Mouse (Mus musculus) lung, embryonic 14.5 days (tissue): ENCODE measurements at regions not wholly inside any gene's neighbourhood (a gene's known extent, or its start where the extent isn't known, plus 50 kb on each side); places are given as distances from the start of the nearest gene placed in this dataset.
A peak's percentile ranks its signal among the peaks of the same experiment; 100 is the strongest.

ENCODE experiments used
- ATAC-seq: fragments of 200-750 bp; cut with Nextera tagmentation; 2 replicates; pipeline ENCODE4 v1.8.0; 2017; ENCODE audit warnings: mild to moderate bottlenecking, moderate TSS enrichment, moderate library complexity; ENCODE audit not compliant: insufficient read depth
- DNase-seq: peaks from one replicate; pipeline ENCODE4 v3.0.0-alpha.2; 2015
- H3K27ac ChIP-seq: fragments of 300-500 bp; sonication (generic); 2 replicates; pipeline ENCODE4 v1.5.1; 2014; ENCODE audit warnings: low read depth, mild to moderate bottlenecking, moderate library complexity
- H3K27me3 ChIP-seq: fragments of 300-500 bp; sonication (generic); 2 replicates; pipeline ENCODE4 v1.6.1; 2014; ENCODE audit warnings: low read length, control low read depth; ENCODE audit not compliant: insufficient read depth
- H3K36me3 ChIP-seq: fragments of 300-500 bp; sonication (generic); 2 replicates; pipeline ENCODE4 v1.6.1; 2014; ENCODE audit warnings: control low read depth; ENCODE audit not compliant: insufficient read depth
- H3K4me1 ChIP-seq: fragments of 300-500 bp; sonication (generic); 2 replicates; pipeline ENCODE4 v1.6.1; 2014; ENCODE audit warnings: antibody characterized with exemption, control low read depth; ENCODE audit not compliant: insufficient read depth
- H3K4me2 ChIP-seq: fragments of 300-500 bp; sonication (generic); 2 replicates; pipeline ENCODE4 v1.6.1; 2014; ENCODE audit warnings: mild to moderate bottlenecking
- H3K4me3 ChIP-seq: fragments of 300-500 bp; sonication (generic); 2 replicates; pipeline ENCODE4 v1.5.1; 2014; ENCODE audit warnings: low read depth, low read length
- H3K9ac ChIP-seq: fragments of 300-500 bp; sonication (generic); 2 replicates; pipeline ENCODE4 v1.6.1; 2014
- H3K9me3 ChIP-seq: fragments of 300-500 bp; sonication (generic); 2 replicates; pipeline ENCODE4 v1.6.1; 2016; ENCODE audit warnings: low read depth, low read length, control low read depth
- CTCF ChIP-seq: IDR thresholded peaks from 2 replicates; pipeline ENCODE4 v1.5.1; 2016; ENCODE audit warnings: antibody characterized with exemption, low read depth
- WGBS: fragments of 180-500 bp; shearing (Covaris S2); extraction: QIAGEN DNeasy Blood & Tissue Kit; methylation state at CpG from one replicate; pipeline ENCODE4 v1.1.7; 2014; 5-methylcytosine and 5-hydroxymethylcytosine counted together

- TF ChIP-seq CTCF: no peak
- no peaks in the 10 kb centered on the region for H3K27me3 ChIP-seq
- no peak overlapping the region for H3K9ac ChIP-seq
- no peak overlapping the region for H3K4me3 ChIP-seq
- no peak overlapping the region for H3K4me2 ChIP-seq
- no peaks in the 10 kb centered on the region for H3K9me3 ChIP-seq
- H3K27ac ChIP-seq: no peak overlapping the region
- DNase-seq (peak; percentile 44), ATAC-seq (no peak)
- H3K36me3 ChIP-seq: no peaks in the 10 kb centered on the region
- 21% methylated on average over 3 of the region's 3 CpGs for WGBS
- H3K4me1 ChIP-seq: no peaks in the 10 kb centered on the region
Measured at GRCm38 (mm10) chr8:6813816-6814215, 1708.7 kb upstream of the Slc10a2 start.

- H3K27me3 ChIP-seq: no peaks in the 10 kb centered on the region
- WGBS: 42% methylated on average over 2 of the region's 2 CpGs
- DNase-seq: peak; percentile 3
- H3K36me3 ChIP-seq: no peaks in the 10 kb centered on the region
- H3K4me2 ChIP-seq: no peak overlapping the region
- no peak for TF ChIP-seq CTCF
- H3K4me3 ChIP-seq: no peak overlapping the region
- no peaks in the 10 kb centered on the region for H3K4me1 ChIP-seq
- ATAC-seq: no peak
- H3K27ac ChIP-seq: no peak overlapping the region
- no peaks in the 10 kb centered on the region for H3K9me3 ChIP-seq
- no peak overlapping the region for H3K9ac ChIP-seq
Measured at GRCm38 (mm10) chr8:6807116-6807515, 1702.0 kb upstream of the Slc10a2 start.

- Histone ChIP-seq H3K4me3 (no peak overlapping the region), H3K9me3 (no peaks in the 10 kb centered on the region), H3K9ac (no peak overlapping the region), H3K27ac (no peak overlapping the region), H3K27me3 (no peaks in the 10 kb centered on the region), H3K36me3 (no peaks in the 10 kb centered on the region), H3K4me2 (no peak overlapping the region), H3K4me1 (no peaks in the 10 kb centered on the region)
- DNase-seq: no peak
- no peak for ATAC-seq
- 73% methylated on average over 1 of the region's 1 CpGs for WGBS
- no peak for TF ChIP-seq CTCF
Measured at GRCm38 (mm10) chr8:6803199-6803598, 1698.0 kb upstream of the Slc10a2 start.

GRCm38 (mm10) chr8:6801076-6801475 lies 1695.9 kb upstream of the Slc10a2 start:
- ATAC-seq (no peak), DNase-seq (no peak)
- Histone ChIP-seq H3K27ac (no peak overlapping the region), H3K36me3 (no peaks in the 10 kb centered on the region), H3K4me1 (no peaks in the 10 kb centered on the region), H3K9ac (no peak overlapping the region), H3K4me3 (no peak overlapping the region), H3K4me2 (no peak overlapping the region), H3K9me3 (no peaks in the 10 kb centered on the region), H3K27me3 (no peaks in the 10 kb centered on the region)
- no peak for TF ChIP-seq CTCF

GRCm38 (mm10) chr8:6789096-6789495 lies 1683.9 kb upstream of the Slc10a2 start:
- H3K4me3 ChIP-seq: no peak overlapping the region
- TF ChIP-seq CTCF: peak; percentile 30; the same call in 1 of the 2 replicates
- no peaks in the 10 kb centered on the region for H3K36me3 ChIP-seq
- WGBS: 71% methylated on average over 1 of the region's 1 CpGs
- DNase-seq (peak; percentile 33), ATAC-seq (no peak)
- no peaks in the 10 kb centered on the region for H3K4me1 ChIP-seq
- no peak overlapping the region for H3K27ac ChIP-seq
- no peak overlapping the region for H3K9ac ChIP-seq
- no peaks in the 10 kb centered on the region for H3K9me3 ChIP-seq
- no peak overlapping the region for H3K4me2 ChIP-seq
- H3K27me3 ChIP-seq: no peaks in the 10 kb centered on the region

GRCm38 (mm10) chr8:6780983-6781382 lies 1675.8 kb upstream of the Slc10a2 start:
- no peaks in the 10 kb centered on the region for H3K27me3 ChIP-seq
- no peaks in the 10 kb centered on the region for H3K4me1 ChIP-seq
- no peaks in the 10 kb centered on the region for H3K9me3 ChIP-seq
- ATAC-seq (no peak), DNase-seq (no peak)
- H3K4me2 ChIP-seq: no peak overlapping the region
- H3K36me3 ChIP-seq: no peaks in the 10 kb centered on the region
- no peak overlapping the region for H3K27ac ChIP-seq
- no peak overlapping the region for H3K4me3 ChIP-seq
- no peak for TF ChIP-seq CTCF
- H3K9ac ChIP-seq: no peak overlapping the region

GRCm38 (mm10) chr8:6775103-6775502 lies 1670.0 kb upstream of the Slc10a2 start:
- peak; percentile 68 for DNase-seq
- H3K4me1 ChIP-seq: no peaks in the 10 kb centered on the region
- no peak overlapping the region for H3K4me3 ChIP-seq
- TF ChIP-seq CTCF: no peak
- H3K36me3 ChIP-seq: no peaks in the 10 kb centered on the region
- H3K27me3 ChIP-seq: no peaks in the 10 kb centered on the region
- 42% methylated on average over 3 of the region's 3 CpGs for WGBS
- H3K9ac ChIP-seq: no peak overlapping the region
- peak; percentile 71 for ATAC-seq
- no peaks in the 10 kb centered on the region for H3K9me3 ChIP-seq
- H3K27ac ChIP-seq: no peak overlapping the region
- H3K4me2 ChIP-seq: no peak overlapping the region

GRCm38 (mm10) chr8:6729571-6729970 lies 1624.4 kb upstream of the Slc10a2 start:
- H3K4me1 ChIP-seq: no peaks in the 10 kb centered on the region
- TF ChIP-seq CTCF: no peak
- no peak overlapping the region for H3K4me2 ChIP-seq
- 80% methylated on average over 3 of the region's 3 CpGs for WGBS
- H3K9ac ChIP-seq: no peak overlapping the region
- no peak overlapping the region for H3K4me3 ChIP-seq
- no peaks in the 10 kb centered on the region for H3K9me3 ChIP-seq
- H3K27ac ChIP-seq: no peak overlapping the region
- no peak for DNase-seq
- H3K36me3 ChIP-seq: no peaks in the 10 kb centered on the region
- no peaks in the 10 kb centered on the region for H3K27me3 ChIP-seq
- no peak for ATAC-seq
